Mouse (Mus musculus): ENCODE results near the gene Cdk1. TPM values are rescaled to one million over a fixed set of nuclear protein-coding genes. Genes with fewer than 3 reads are reported as not detected.
A peak's percentile ranks its signal among the peaks of the same experiment; 100 is the strongest.

Cdk1 gene
- total RNA-seq (2014; rRNA removed): 28.1 and 44.3 TPM in 2 replicates
- 59.6 and 74.2 TPM in 2 replicates for polyA plus RNA-seq (2015; fragmentation: Nextera tagmentation; extraction: Ambion mirVana)

GRCm38 (mm10) chr10:69352212-69353085, at the start of gene Cdk1:
TSS of gene Cdk1 (minus strand) at chr10:69352938.
- under 1% methylated on average over 50 of the region's 51 CpGs for WGBS

DNA sequence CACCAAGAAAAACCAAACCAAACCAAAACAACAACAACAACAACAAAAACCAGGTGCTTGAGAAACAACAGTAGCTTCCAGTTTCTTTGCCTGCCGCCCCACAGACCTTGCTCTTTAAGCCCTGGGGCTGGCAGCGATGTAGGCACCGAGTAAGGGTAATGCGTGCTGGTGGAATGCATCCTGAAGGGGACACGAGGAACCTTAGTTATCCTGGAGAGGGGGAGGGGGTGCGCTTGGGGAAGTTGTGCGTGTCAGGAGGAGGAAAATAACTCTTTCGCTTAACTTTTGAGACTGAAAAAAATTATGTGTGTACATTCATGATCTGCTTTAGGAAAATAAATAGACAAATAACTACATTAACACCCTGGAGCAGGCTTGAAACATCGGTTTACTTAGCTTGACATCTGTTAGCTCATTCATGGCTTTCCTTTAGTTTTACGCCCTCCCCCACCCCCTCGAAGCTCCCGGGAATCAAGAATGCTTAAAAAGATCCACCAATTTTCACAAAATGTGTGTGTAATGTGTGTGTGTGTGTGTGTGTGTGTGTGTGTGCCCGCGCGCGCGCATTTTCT, 47.2 kb upstream of the Cdk1 start:
- no peak overlapping the region for H3K27ac ChIP-seq
- 4% methylated on average over 17 of the region's 17 CpGs for WGBS
- H3K9ac ChIP-seq (replicated peaks; ENCODE audit: low read length): peak overlapping the region; percentile 40; the same call in 1 of the 2 replicates
- H3K36me3 ChIP-seq (ENCODE audit: insufficient read depth, low read length): no peaks in the 10 kb centered on the region
- DNase-seq (ENCODE audit: low spot score) (no peak), ATAC-seq (no peak)
- no peaks in the 10 kb centered on the region; the same call in 1 of the 2 replicates for H3K4me1 ChIP-seq (ENCODE audit: insufficient read depth, low read length)
- no peaks in the 10 kb centered on the region for H3K9me3 ChIP-seq (ENCODE audit: low read length)
- TF ChIP-seq CTCF (IDR thresholded peaks at IDR 0.05; ENCODE audit: low read depth): no peak
- H3K4me2 ChIP-seq (ENCODE audit: low read depth, low read length): peak overlapping the region; percentile 100
- peak overlapping the region; percentile 66 for H3K4me3 ChIP-seq (ENCODE audit: low read length)
- peaks cover 13% of the 10 kb centered on the region for H3K27me3 ChIP-seq (ENCODE audit: insufficient read depth, low read length)

More at GRCm38 (mm10) chr10:69352212-69353085, at the start of gene Cdk1:
- ATAC-seq (peak; percentile 98), DNase-seq (ENCODE audit: low spot score) (peak; percentile 99)
- peak within 1 kb of the TSS; percentile 67 for H3K4me3 ChIP-seq (ENCODE audit: low read length)
- TF ChIP-seq CTCF (IDR thresholded peaks at IDR 0.05; ENCODE audit: low read depth): no peak
- no peaks in the 10 kb centered on the region for H3K27me3 ChIP-seq (ENCODE audit: insufficient read depth, low read length)
- no peaks in the 10 kb centered on the region for H3K9me3 ChIP-seq (ENCODE audit: low read length)
- H3K4me2 ChIP-seq (ENCODE audit: low read depth, low read length): peak within 1 kb of the TSS; percentile 92
- no peaks in the 10 kb centered on the region for H3K36me3 ChIP-seq (ENCODE audit: insufficient read depth, low read length)
- H3K9ac ChIP-seq (replicated peaks; ENCODE audit: low read length): peak within 1 kb of the TSS; percentile 40
- peak within 1 kb of the TSS; percentile 46 for H3K27ac ChIP-seq
- H3K4me1 ChIP-seq (ENCODE audit: insufficient read depth, low read length): peaks cover 7% of the 10 kb centered on the region

GRCm38 (mm10) chr10:69398763-69399590, 46.2 kb upstream of the Cdk1 start, which contains the start of gene Ank3:
TSS of gene Ank3 (plus strand) at chr10:69398773.
- H3K4me2 ChIP-seq (ENCODE audit: low read depth, low read length): peak within 1 kb of the TSS; percentile 100
- ATAC-seq: peak; percentile 63
- H3K27ac ChIP-seq: no peak within 1 kb of the TSS
- peaks cover 13% of the 10 kb centered on the region for H3K27me3 ChIP-seq (ENCODE audit: insufficient read depth, low read length)
- DNase-seq (ENCODE audit: low spot score): peak; percentile 34
- H3K4me3 ChIP-seq (ENCODE audit: low read length): peak within 1 kb of the TSS; percentile 66
- H3K9ac ChIP-seq (replicated peaks; ENCODE audit: low read length): peak within 1 kb of the TSS; percentile 40
- WGBS: 1% methylated on average over 65 of the region's 77 CpGs
- H3K9me3 ChIP-seq (ENCODE audit: low read length): no peaks in the 10 kb centered on the region
- no peak for TF ChIP-seq CTCF (IDR thresholded peaks at IDR 0.05; ENCODE audit: low read depth)
- no peaks in the 10 kb centered on the region; the same call in 1 of the 2 replicates for H3K4me1 ChIP-seq (ENCODE audit: insufficient read depth, low read length)
- H3K36me3 ChIP-seq (ENCODE audit: insufficient read depth, low read length): no peaks in the 10 kb centered on the region

DNA sequence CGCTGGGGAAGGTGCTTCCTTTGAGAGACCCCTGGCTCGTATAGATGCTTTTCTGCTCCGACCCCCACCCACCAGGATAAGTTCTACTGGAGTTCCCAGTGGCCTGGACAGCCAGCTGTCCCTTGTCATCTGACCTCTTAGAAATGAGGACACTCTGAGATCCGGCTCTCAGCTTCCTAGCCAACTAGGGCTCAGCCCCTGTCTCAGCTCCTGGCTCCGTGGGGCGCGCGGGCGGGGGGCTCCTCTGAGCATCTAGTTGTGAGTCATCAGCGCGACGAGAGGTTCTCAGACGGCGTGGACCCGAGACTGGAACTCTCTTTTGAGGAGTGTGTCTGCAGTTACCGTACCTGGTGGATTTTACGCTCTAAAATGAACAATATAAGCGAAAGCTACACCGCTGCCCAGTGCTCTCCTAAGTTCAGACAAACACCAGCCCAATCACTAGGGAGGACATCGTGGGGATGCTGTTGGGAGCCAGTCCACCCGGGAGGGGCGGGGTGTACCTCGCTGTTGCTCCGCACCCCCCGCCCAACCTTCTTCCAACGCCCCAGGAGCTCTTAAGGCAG, 45.5 kb upstream of the Cdk1 start:
- Histone ChIP-seq H3K36me3 (ENCODE audit: insufficient read depth, low read length) (no peaks in the 10 kb centered on the region), H3K9me3 (ENCODE audit: low read length) (no peaks in the 10 kb centered on the region), H3K4me1 (ENCODE audit: insufficient read depth, low read length) (no peaks in the 10 kb centered on the region; the same call in 1 of the 2 replicates), H3K27ac (no peak overlapping the region), H3K4me2 (ENCODE audit: low read depth, low read length) (peak overlapping the region; percentile 100), H3K4me3 (ENCODE audit: low read length) (peak overlapping the region; percentile 66), H3K9ac (replicated peaks; ENCODE audit: low read length) (peak overlapping the region; percentile 40; the same call in 1 of the 2 replicates), H3K27me3 (ENCODE audit: insufficient read depth, low read length) (peaks cover 13% of the 10 kb centered on the region)
- DNase-seq (ENCODE audit: low spot score): no peak
- no peak for TF ChIP-seq CTCF (IDR thresholded peaks at IDR 0.05; ENCODE audit: low read depth)
- WGBS: under 1% methylated on average over 24 of the region's 26 CpGs
- peak; percentile 45; the same call in 1 of the 2 replicates for ATAC-seq

- Histone ChIP-seq H3K9ac (replicated peaks; ENCODE audit: low read length) (no peak overlapping the region), H3K4me3 (ENCODE audit: low read length) (no peak overlapping the region), H3K4me2 (ENCODE audit: low read depth, low read length) (no peak overlapping the region), H3K9me3 (ENCODE audit: low read length) (no peaks in the 10 kb centered on the region), H3K27me3 (ENCODE audit: insufficient read depth, low read length) (no peaks in the 10 kb centered on the region), H3K4me1 (ENCODE audit: insufficient read depth, low read length) (no peaks in the 10 kb centered on the region), H3K27ac (no peak overlapping the region), H3K36me3 (ENCODE audit: insufficient read depth, low read length) (no peaks in the 10 kb centered on the region)
- ATAC-seq (no peak), DNase-seq (ENCODE audit: low spot score) (no peak)
- WGBS: 85% methylated on average over 4 of the region's 4 CpGs
- TF ChIP-seq CTCF (IDR thresholded peaks at IDR 0.05; ENCODE audit: low read depth): no peak
Measured at GRCm38 (mm10) chr10:69389511-69389910, 36.8 kb upstream of the Cdk1 start.

GRCm38 (mm10) chr10:69386767-69387166, 34.0 kb upstream of the Cdk1 start:
- no peak overlapping the region for H3K4me2 ChIP-seq (ENCODE audit: low read depth, low read length)
- ATAC-seq (no peak), DNase-seq (ENCODE audit: low spot score) (no peak)
- no peaks in the 10 kb centered on the region for H3K27me3 ChIP-seq (ENCODE audit: insufficient read depth, low read length)
- no peak overlapping the region for H3K4me3 ChIP-seq (ENCODE audit: low read length)
- 81% methylated on average over 8 of the region's 8 CpGs for WGBS
- no peaks in the 10 kb centered on the region for H3K4me1 ChIP-seq (ENCODE audit: insufficient read depth, low read length)
- H3K27ac ChIP-seq: no peak overlapping the region
- no peaks in the 10 kb centered on the region for H3K36me3 ChIP-seq (ENCODE audit: insufficient read depth, low read length)
- no peaks in the 10 kb centered on the region for H3K9me3 ChIP-seq (ENCODE audit: low read length)
- TF ChIP-seq CTCF (IDR thresholded peaks at IDR 0.05; ENCODE audit: low read depth): no peak
- H3K9ac ChIP-seq (replicated peaks; ENCODE audit: low read length): no peak overlapping the region

All from hindbrain, postnatal 0 days (tissue).